Mouse (Mus musculus) hindbrain, embryonic 16.5 days (tissue): ENCODE results near the gene Adad2. TPM values are rescaled to one million over a fixed set of nuclear protein-coding genes. Genes with fewer than 3 reads are reported as not detected.

ENCODE experiments used
- ATAC-seq: fragments of 200-750 bp; cut with Nextera tagmentation; 2 replicates; pipeline ENCODE4 v1.8.0; 2017; ENCODE audit warnings: moderate TSS enrichment, moderate library complexity
- H3K27ac ChIP-seq: fragments of 300-500 bp; sonication (generic); 2 replicates; pipeline ENCODE4 v1.5.1; 2014; ENCODE audit warnings: low read depth, mild to moderate bottlenecking, control low read depth, low read length, moderate library complexity
- H3K27me3 ChIP-seq: fragments of 300-500 bp; sonication (generic); replicated peaks from 2 replicates; pipeline ENCODE4 v1.6.1; 2014; ENCODE audit warnings: low read length; ENCODE audit not compliant: control insufficient read depth, insufficient read depth
- H3K36me3 ChIP-seq: fragments of 300-500 bp; sonication (generic); 2 replicates; pipeline ENCODE4 v1.6.1; 2014; ENCODE audit warnings: mild to moderate bottlenecking, low read length, moderate library complexity, mixed read lengths; ENCODE audit not compliant: control insufficient read depth, insufficient read depth
- H3K4me1 ChIP-seq: fragments of 300-500 bp; sonication (generic); 2 replicates; pipeline ENCODE4 v1.6.1; 2014; ENCODE audit warnings: low read depth, low read length; ENCODE audit not compliant: control insufficient read depth, insufficient read depth
- H3K4me2 ChIP-seq: fragments of 300-500 bp; sonication (generic); 2 replicates; pipeline ENCODE4 v1.6.1; 2014; ENCODE audit warnings: mild to moderate bottlenecking, low read length, control low read depth, moderate library complexity
- H3K4me3 ChIP-seq: fragments of 300-500 bp; sonication (generic); 2 replicates; pipeline ENCODE4 v1.5.1; 2014; ENCODE audit warnings: mild to moderate bottlenecking, low read length, control low read depth, moderate library complexity
- H3K9ac ChIP-seq: fragments of 300-500 bp; sonication (generic); 2 replicates; pipeline ENCODE4 v1.6.1; 2014; ENCODE audit warnings: low read depth, mild to moderate bottlenecking, control low read depth, low read length, moderate library complexity
- H3K9me3 ChIP-seq: fragments of 300-500 bp; sonication (generic); 2 replicates; pipeline ENCODE4 v1.6.1; 2014; ENCODE audit warnings: mild to moderate bottlenecking, low read length, moderate library complexity; ENCODE audit not compliant: control insufficient read depth
- WGBS: fragments of 180-500 bp; shearing (Covaris S2); extraction: QIAGEN DNeasy Blood & Tissue Kit; methylation state at CpG from one replicate; pipeline ENCODE4 v1.1.7; 2014; 5-methylcytosine and 5-hydroxymethylcytosine counted together
- polyA plus RNA-seq: library from polyadenylated mRNA; unstranded; fragments of >200 nt; fragmentation: Nextera tagmentation; extraction: Ambion mirVana; gene quantifications from 2 replicates; pipeline ENCODE4 v1.2.1, GENCODE M21; 2015

Gene Adad2
- polyA plus RNA-seq, 1 experiment from 2014 or later: 0.23 TPM

GRCm38 (mm10) chr8:119620848-119621465, 8.4 kb downstream of the Adad2 start:
- Histone ChIP-seq H3K27me3 (no peaks in the 10 kb centered on the region), H3K4me1 (no peaks in the 10 kb centered on the region), H3K4me2 (no peak overlapping the region), H3K9ac (no peak overlapping the region), H3K27ac (no peak overlapping the region), H3K36me3 (no peaks in the 10 kb centered on the region), H3K4me3 (no peak overlapping the region), H3K9me3 (no peaks in the 10 kb centered on the region)
- WGBS: 87% methylated on average over 14 of the region's 14 CpGs
- no peak for ATAC-seq

- Histone ChIP-seq H3K4me2 (no peak overlapping the region), H3K36me3 (no peaks in the 10 kb centered on the region), H3K27me3 (no peaks in the 10 kb centered on the region), H3K4me1 (no peaks in the 10 kb centered on the region), H3K9me3 (no peaks in the 10 kb centered on the region), H3K9ac (no peak overlapping the region), H3K4me3 (no peak overlapping the region), H3K27ac (no peak overlapping the region)
- no peak for ATAC-seq
- WGBS: 74% methylated on average over 4 of the region's 4 CpGs
These were observed 10.0 kb downstream of the Adad2 start for GRCm38 (mm10) chr8:119622555-119622954.

- H3K36me3 ChIP-seq: no peaks in the 10 kb centered on the region
- H3K4me3 ChIP-seq: no peak overlapping the region
- H3K4me1 ChIP-seq: no peaks in the 10 kb centered on the region
- H3K9ac ChIP-seq: no peak overlapping the region
- no peak overlapping the region for H3K4me2 ChIP-seq
- H3K27me3 ChIP-seq: no peaks in the 10 kb centered on the region
- no peak for ATAC-seq
- H3K9me3 ChIP-seq: no peaks in the 10 kb centered on the region
- 81% methylated on average over 8 of the region's 8 CpGs for WGBS
- no peak overlapping the region for H3K27ac ChIP-seq
These were observed 10.5 kb downstream of the Adad2 start for GRCm38 (mm10) chr8:119623061-119623460.

GRCm38 (mm10) chr8:119623744-119624143, 11.2 kb downstream of the Adad2 start:
- Histone ChIP-seq H3K27me3 (no peaks in the 10 kb centered on the region), H3K36me3 (no peaks in the 10 kb centered on the region), H3K4me2 (no peak overlapping the region), H3K4me1 (no peaks in the 10 kb centered on the region), H3K4me3 (no peak overlapping the region), H3K9ac (no peak overlapping the region), H3K27ac (no peak overlapping the region), H3K9me3 (no peaks in the 10 kb centered on the region)
- no peak for ATAC-seq
- 83% methylated on average over 1 of the region's 1 CpGs for WGBS

- Histone ChIP-seq H3K4me3 (no peak overlapping the region), H3K9ac (no peak overlapping the region), H3K27me3 (no peaks in the 10 kb centered on the region), H3K36me3 (no peaks in the 10 kb centered on the region), H3K4me1 (no peaks in the 10 kb centered on the region), H3K9me3 (no peaks in the 10 kb centered on the region), H3K4me2 (no peak overlapping the region), H3K27ac (no peak overlapping the region)
- 91% methylated on average over 7 of the region's 7 CpGs for WGBS
- no peak for ATAC-seq
These were observed 12.4 kb downstream of the Adad2 start for GRCm38 (mm10) chr8:119624916-119625315.

- no peaks in the 10 kb centered on the region for H3K27me3 ChIP-seq
- no peak overlapping the region for H3K4me3 ChIP-seq
- no peaks in the 10 kb centered on the region for H3K4me1 ChIP-seq
- H3K9me3 ChIP-seq: no peaks in the 10 kb centered on the region
- no peak overlapping the region for H3K27ac ChIP-seq
- ATAC-seq: no peak
- 73% methylated on average over 22 of the region's 22 CpGs for WGBS
- H3K4me2 ChIP-seq: no peak overlapping the region
- no peak overlapping the region for H3K9ac ChIP-seq
- H3K36me3 ChIP-seq: no peaks in the 10 kb centered on the region
These were observed 13.2 kb downstream of the Adad2 start for GRCm38 (mm10) chr8:119625788-119626187.

GRCm38 (mm10) chr8:119627199-119627598, 14.7 kb downstream of the Adad2 start:
- Histone ChIP-seq H3K36me3 (no peaks in the 10 kb centered on the region), H3K4me2 (no peak overlapping the region), H3K27me3 (0 out of 2 replicates have a peak, but pooled peaks cover 2% of the 10 kb centered on the region), H3K4me3 (no peak overlapping the region), H3K9me3 (no peaks in the 10 kb centered on the region), H3K4me1 (no peaks in the 10 kb centered on the region), H3K27ac (no peak overlapping the region), H3K9ac (no peak overlapping the region)
- no peak for ATAC-seq
- 76% methylated on average over 7 of the region's 7 CpGs for WGBS

- no peak overlapping the region for H3K27ac ChIP-seq
- no peaks in the 10 kb centered on the region for H3K9me3 ChIP-seq
- H3K4me1 ChIP-seq: no peaks in the 10 kb centered on the region
- no peaks in the 10 kb centered on the region for H3K36me3 ChIP-seq
- ATAC-seq: no peak
- 44% methylated on average over 10 of the region's 10 CpGs for WGBS
- H3K27me3 ChIP-seq: 0 out of 2 replicates have a peak, but pooled peaks cover 2% of the 10 kb centered on the region
- no peak overlapping the region for H3K9ac ChIP-seq
- H3K4me3 ChIP-seq: no peak overlapping the region
- no peak overlapping the region for H3K4me2 ChIP-seq
These were observed 15.2 kb downstream of the Adad2 start for GRCm38 (mm10) chr8:119627613-119628359.

- Histone ChIP-seq H3K27me3 (peaks cover 7% of the 10 kb centered on the region), H3K4me1 (peaks cover 3% of the 10 kb centered on the region), H3K27ac (no peak overlapping the region), H3K36me3 (no peaks in the 10 kb centered on the region), H3K9me3 (no peaks in the 10 kb centered on the region), H3K4me3 (no peak overlapping the region), H3K4me2 (no peak overlapping the region), H3K9ac (no peak overlapping the region)
- no peak for ATAC-seq
- WGBS: 20% methylated on average over 3 of the region's 3 CpGs
These were observed 18.3 kb downstream of the Adad2 start for GRCm38 (mm10) chr8:119630841-119631240.
